Mouse (Mus musculus) forebrain, embryonic 13.5 days (tissue): ENCODE data around the gene Ppp6r3. TPM values are rescaled to one million over a fixed set of nuclear protein-coding genes. Genes with fewer than 3 reads are reported as not detected.
"Not testable (repeated sequence)": the region's sequence is repeated elsewhere in the genome, so short reads cannot be mapped to it uniquely, and the experiment has no call there.

Source experiments
- ATAC-seq: fragments of 200-750 bp; cut with Nextera tagmentation; 2 replicates; pipeline ENCODE4 v1.8.0; 2017
- H3K27ac ChIP-seq: fragments of 300-500 bp; sonication (generic); 2 replicates; pipeline ENCODE4 v1.5.1; 2015; ENCODE audit warnings: inconsistent platforms, mild to moderate bottlenecking, moderate library complexity
- H3K27me3 ChIP-seq: fragments of 300-500 bp; sonication (generic); 2 replicates; pipeline ENCODE4 v1.6.1; 2015; ENCODE audit warnings: mild to moderate bottlenecking, inconsistent platforms
- H3K36me3 ChIP-seq: fragments of 300-500 bp; sonication (generic); 2 replicates; pipeline ENCODE4 v1.6.1; 2015; ENCODE audit warnings: mild to moderate bottlenecking, inconsistent platforms; ENCODE audit not compliant: poor library complexity, severe bottlenecking
- H3K4me1 ChIP-seq: fragments of 300-500 bp; sonication (generic); 2 replicates; pipeline ENCODE4 v1.6.1; 2015; ENCODE audit warnings: inconsistent platforms
- H3K4me2 ChIP-seq: fragments of 300-500 bp; sonication (generic); 2 replicates; pipeline ENCODE4 v1.6.1; 2015; ENCODE audit warnings: inconsistent platforms, mild to moderate bottlenecking, moderate library complexity
- H3K4me3 ChIP-seq: fragments of 300-500 bp; sonication (generic); 2 replicates; pipeline ENCODE4 v1.5.1; 2015; ENCODE audit warnings: mild to moderate bottlenecking, inconsistent platforms
- H3K9ac ChIP-seq: fragments of 300-500 bp; sonication (generic); 2 replicates; pipeline ENCODE4 v1.6.1; 2015; ENCODE audit warnings: mild to moderate bottlenecking, inconsistent platforms
- H3K9me3 ChIP-seq: fragments of 300-500 bp; sonication (generic); replicated peaks from 2 replicates; pipeline ENCODE4 v1.6.1; 2016; ENCODE audit warnings: inconsistent platforms
- WGBS: fragments of 180-500 bp; shearing (Covaris S2); methylation state at CpG from one replicate; pipeline ENCODE4 v1.1.7; 2015; 5-methylcytosine and 5-hydroxymethylcytosine counted together
- polyA plus RNA-seq: library from polyadenylated mRNA; unstranded; fragments of >200 nt; fragmentation: Nextera tagmentation; extraction: Ambion mirVana; gene quantifications from 2 replicates; pipeline ENCODE4 v1.2.1, GENCODE M21; 2015

Gene Ppp6r3
- polyA plus RNA-seq, 1 experiment from 2014 or later: 64.4 TPM

- Histone ChIP-seq H3K4me2 (no peak overlapping the region), H3K4me3 (no peak overlapping the region), H3K9ac (no peak overlapping the region), H3K9me3 (no peaks in the 10 kb centered on the region), H3K27ac (no peak overlapping the region), H3K36me3 (peaks cover 88% of the 10 kb centered on the region), H3K27me3 (no peaks in the 10 kb centered on the region), H3K4me1 (no peaks in the 10 kb centered on the region)
- 92% methylated on average over 7 of the region's 7 CpGs for WGBS
- ATAC-seq: no peak
Measured at GRCm38 (mm10) chr19:3593379-3594055, 18.0 kb upstream of the Ppp6r3 start.

GRCm38 (mm10) chr19:3589968-3590367 is 14.4 kb upstream of the Ppp6r3 start:
- H3K9ac ChIP-seq: no peak overlapping the region
- H3K9me3 ChIP-seq: no peaks in the 10 kb centered on the region
- no peaks in the 10 kb centered on the region for H3K4me1 ChIP-seq
- no peak overlapping the region for H3K4me2 ChIP-seq
- H3K36me3 ChIP-seq: peaks cover 81% of the 10 kb centered on the region
- H3K27ac ChIP-seq: no peak overlapping the region
- WGBS: 98% methylated on average over 4 of the region's 4 CpGs
- ATAC-seq: no peak
- no peaks in the 10 kb centered on the region for H3K27me3 ChIP-seq
- H3K4me3 ChIP-seq: no peak overlapping the region

- Histone ChIP-seq H3K4me2 (no peak overlapping the region), H3K4me1 (no peaks in the 10 kb centered on the region), H3K9me3 (no peaks in the 10 kb centered on the region), H3K36me3 (peaks cover 79% of the 10 kb centered on the region), H3K27me3 (no peaks in the 10 kb centered on the region), H3K4me3 (no peak overlapping the region), H3K27ac (no peak overlapping the region), H3K9ac (no peak overlapping the region)
- WGBS: 83% methylated on average over 5 of the region's 5 CpGs
- ATAC-seq: no peak
Measured at GRCm38 (mm10) chr19:3589547-3589946, 14.0 kb upstream of the Ppp6r3 start.

- H3K9me3 ChIP-seq, H3K9ac ChIP-seq, H3K4me2 ChIP-seq, H3K27me3 ChIP-seq, H3K27ac ChIP-seq, H3K4me1 ChIP-seq, H3K4me3 ChIP-seq, ATAC-seq: not testable (repeated sequence)
- WGBS: 93% methylated on average over 5 of the region's 5 CpGs
- H3K36me3 ChIP-seq: peaks cover 74% of the 10 kb centered on the region
Measured at GRCm38 (mm10) chr19:3587729-3588128, 12.2 kb upstream of the Ppp6r3 start.

- WGBS: 50% methylated on average over 1 of the region's 1 CpGs
- ATAC-seq: 0 out of 2 replicates have a peak, but pooled peaks have one; percentile 24
- Histone ChIP-seq H3K9me3 (no peaks in the 10 kb centered on the region), H3K27ac (no peak overlapping the region), H3K27me3 (no peaks in the 10 kb centered on the region), H3K4me1 (no peaks in the 10 kb centered on the region), H3K9ac (no peak overlapping the region), H3K4me2 (no peak overlapping the region), H3K4me3 (no peak overlapping the region), H3K36me3 (peaks cover 62% of the 10 kb centered on the region)
Measured at GRCm38 (mm10) chr19:3586540-3586939, 11.0 kb upstream of the Ppp6r3 start.

GRCm38 (mm10) chr19:3586026-3586425 is 10.5 kb upstream of the Ppp6r3 start:
- Histone ChIP-seq H3K4me1 (no peaks in the 10 kb centered on the region), H3K9ac (no peak overlapping the region), H3K36me3 (peaks cover 57% of the 10 kb centered on the region), H3K9me3 (no peaks in the 10 kb centered on the region), H3K4me2 (no peak overlapping the region), H3K4me3 (no peak overlapping the region), H3K27ac (no peak overlapping the region), H3K27me3 (no peaks in the 10 kb centered on the region)
- 95% methylated on average over 9 of the region's 9 CpGs for WGBS
- ATAC-seq: no peak

GRCm38 (mm10) chr19:3581326-3581725 is 5.8 kb upstream of the Ppp6r3 start:
- H3K4me3 ChIP-seq: no peak overlapping the region
- no peak overlapping the region for H3K4me2 ChIP-seq
- no peak overlapping the region for H3K9ac ChIP-seq
- peaks cover 7% of the 10 kb centered on the region; the same call in 1 of the 2 replicates for H3K4me1 ChIP-seq
- 31% methylated on average over 7 of the region's 7 CpGs for WGBS
- ATAC-seq: no peak
- H3K9me3 ChIP-seq: no peaks in the 10 kb centered on the region
- H3K36me3 ChIP-seq: peaks cover 22% of the 10 kb centered on the region
- H3K27ac ChIP-seq: no peak overlapping the region
- H3K27me3 ChIP-seq: no peaks in the 10 kb centered on the region

GRCm38 (mm10) chr19:3577911-3578290 is 2.4 kb upstream of the Ppp6r3 start:
- no peak overlapping the region for H3K4me3 ChIP-seq
- H3K4me2 ChIP-seq: no peak overlapping the region
- no peaks in the 10 kb centered on the region; the same call in 1 of the 2 replicates for H3K36me3 ChIP-seq
- no peaks in the 10 kb centered on the region for H3K9me3 ChIP-seq
- no peaks in the 10 kb centered on the region for H3K27me3 ChIP-seq
- H3K27ac ChIP-seq: no peak overlapping the region
- H3K4me1 ChIP-seq: peaks cover 26% of the 10 kb centered on the region
- H3K9ac ChIP-seq: no peak overlapping the region
- ATAC-seq: no peak

- 82% methylated on average over 4 of the region's 4 CpGs for WGBS
- no peak overlapping the region for H3K27ac ChIP-seq
- no peak overlapping the region for H3K4me3 ChIP-seq
- no peaks in the 10 kb centered on the region for H3K27me3 ChIP-seq
- no peak for ATAC-seq
- no peak overlapping the region for H3K9ac ChIP-seq
- no peaks in the 10 kb centered on the region for H3K9me3 ChIP-seq
- no peaks in the 10 kb centered on the region for H3K36me3 ChIP-seq
- no peak overlapping the region for H3K4me2 ChIP-seq
- H3K4me1 ChIP-seq: peaks cover 27% of the 10 kb centered on the region
Measured at GRCm38 (mm10) chr19:3577265-3577910, 1.8 kb upstream of the Ppp6r3 start.

- Histone ChIP-seq H3K9me3 (no peaks in the 10 kb centered on the region), H3K27ac (peak overlapping the region; percentile 90), H3K4me1 (peaks cover 27% of the 10 kb centered on the region), H3K4me2 (peak overlapping the region; percentile 49), H3K4me3 (peak overlapping the region; percentile 89), H3K36me3 (no peaks in the 10 kb centered on the region), H3K9ac (0 out of 2 replicates have a peak overlapping the region, but pooled peaks have one; percentile 6), H3K27me3 (no peaks in the 10 kb centered on the region)
- 73% methylated on average over 5 of the region's 5 CpGs for WGBS
- no peak; the same call in 1 of the 2 replicates for ATAC-seq
Measured at GRCm38 (mm10) chr19:3576451-3577264, 1.1 kb upstream of the Ppp6r3 start.

GRCm38 (mm10) chr19:3575276-3575631 is 295 bp downstream of the Ppp6r3 start:
- 0% methylated on average over 38 of the region's 50 CpGs for WGBS
- no peaks in the 10 kb centered on the region for H3K27me3 ChIP-seq
- peaks cover 27% of the 10 kb centered on the region for H3K4me1 ChIP-seq
- H3K36me3 ChIP-seq: no peaks in the 10 kb centered on the region
- peak overlapping the region; percentile 89 for H3K4me3 ChIP-seq
- peak overlapping the region; percentile 84 for H3K4me2 ChIP-seq
- H3K27ac ChIP-seq: peak overlapping the region; percentile 90
- H3K9ac ChIP-seq: peak overlapping the region; percentile 89
- no peaks in the 10 kb centered on the region for H3K9me3 ChIP-seq
- ATAC-seq: peak; percentile 33

GRCm38 (mm10) chr19:3574593-3575094 is 905 bp downstream of the Ppp6r3 start:
- 3% methylated on average over 9 of the region's 9 CpGs for WGBS
- Histone ChIP-seq H3K9ac (peak overlapping the region; percentile 89), H3K27me3 (no peaks in the 10 kb centered on the region), H3K4me2 (peak overlapping the region; percentile 84), H3K9me3 (no peaks in the 10 kb centered on the region), H3K4me1 (peaks cover 27% of the 10 kb centered on the region), H3K27ac (peak overlapping the region; percentile 90), H3K36me3 (no peaks in the 10 kb centered on the region), H3K4me3 (peak overlapping the region; percentile 89)
- no peak for ATAC-seq
